Mouse (Mus musculus) layer of hippocampus, adult 9-10 months (tissue): ENCODE results near the gene Gm10964.
A peak's percentile ranks its signal among the peaks of the same experiment; 100 is the strongest.
"Not testable (repeated sequence)": the region's sequence is repeated elsewhere in the genome, so short reads cannot be mapped to it uniquely, and the experiment has no call there.

Source experiments
- DNase-seq: peaks from one replicate; pipeline ENCODE4 v3.0.0; 2022; ENCODE audit warnings: low spot score

Gm10964 gene

DNA sequence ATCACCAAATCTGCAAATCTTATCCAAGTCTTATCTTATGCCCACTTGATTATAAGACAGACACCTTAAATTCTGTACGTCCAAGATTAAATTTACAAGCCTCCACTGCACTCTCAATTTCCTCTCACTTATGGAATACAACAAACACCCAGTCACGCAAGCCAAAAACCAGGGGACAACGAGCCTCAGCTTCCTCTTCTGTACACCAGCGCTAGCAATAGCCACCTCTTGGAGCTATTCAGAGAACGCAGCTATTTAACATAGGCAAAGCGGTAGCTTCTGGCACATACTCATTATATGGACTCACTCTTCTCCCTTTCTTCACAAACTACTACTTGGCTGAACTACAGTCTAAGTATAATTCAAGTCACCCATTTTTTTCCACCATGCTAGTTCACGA, 40.0 kb downstream of the Gm10964 start:
- no peak for DNase-seq

GRCm38 (mm10) chr3:103780271-103780670, 41.1 kb downstream of the Gm10964 start:
- no peak for DNase-seq

- no peak for DNase-seq
Measured at GRCm38 (mm10) chr3:103780777-103781176, 41.6 kb downstream of the Gm10964 start.

DNA sequence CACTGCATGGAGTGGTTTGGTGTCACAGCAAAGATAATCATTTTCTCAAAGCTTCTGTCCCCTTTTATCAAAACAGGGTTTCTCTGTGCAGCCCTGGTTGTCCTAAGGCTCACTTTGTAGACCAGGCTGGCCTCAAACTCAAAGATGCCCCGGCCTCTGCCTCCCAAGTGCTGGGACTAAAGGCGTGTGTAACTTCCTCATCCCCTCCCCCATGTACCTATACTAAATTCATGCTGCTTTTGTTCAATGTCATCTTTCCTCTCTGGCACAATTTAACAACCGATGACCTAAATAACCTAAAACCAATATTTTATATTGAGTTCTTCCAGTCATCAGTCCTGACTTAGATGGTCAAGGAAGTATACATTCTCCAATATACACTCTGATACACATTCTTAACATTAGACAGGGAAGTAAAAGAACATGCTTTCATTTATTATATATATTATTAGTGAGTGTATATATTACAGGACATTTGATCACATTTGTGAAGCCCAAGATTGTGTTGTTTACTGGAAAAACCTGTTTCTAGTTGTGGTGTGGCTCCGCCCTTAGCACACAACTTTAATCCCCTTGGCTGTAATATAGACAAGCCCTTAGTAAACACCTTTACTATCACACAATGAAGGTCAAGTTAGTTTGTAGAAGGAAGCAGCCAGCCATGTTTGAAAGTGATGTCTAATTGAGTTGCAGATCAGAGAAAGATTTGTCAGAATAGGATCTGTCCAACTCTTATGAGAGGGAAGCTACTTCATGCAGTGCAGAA, 43.9 kb downstream of the Gm10964 start:
- DNase-seq: no peak

DNA sequence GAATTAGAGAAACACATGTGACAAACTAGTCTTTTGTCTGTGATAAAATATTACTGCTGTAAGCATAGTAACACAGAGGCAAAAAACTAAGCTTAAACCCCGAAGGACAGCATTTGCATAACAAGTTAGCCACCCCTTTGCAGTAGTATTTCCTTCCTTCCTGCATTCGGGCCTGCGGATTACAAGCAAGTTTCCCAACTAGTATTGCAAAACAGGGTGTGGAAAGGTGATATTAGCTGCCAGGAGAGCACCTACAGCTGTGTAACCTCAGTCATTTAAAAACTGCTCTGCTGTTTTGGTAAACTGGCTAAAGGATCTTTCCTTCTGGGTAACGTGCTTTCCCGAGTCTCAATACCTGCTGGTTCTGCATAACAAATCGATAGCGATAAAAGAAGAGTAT, 48.1 kb downstream of the Gm10964 start:
- no peak for DNase-seq

DNA sequence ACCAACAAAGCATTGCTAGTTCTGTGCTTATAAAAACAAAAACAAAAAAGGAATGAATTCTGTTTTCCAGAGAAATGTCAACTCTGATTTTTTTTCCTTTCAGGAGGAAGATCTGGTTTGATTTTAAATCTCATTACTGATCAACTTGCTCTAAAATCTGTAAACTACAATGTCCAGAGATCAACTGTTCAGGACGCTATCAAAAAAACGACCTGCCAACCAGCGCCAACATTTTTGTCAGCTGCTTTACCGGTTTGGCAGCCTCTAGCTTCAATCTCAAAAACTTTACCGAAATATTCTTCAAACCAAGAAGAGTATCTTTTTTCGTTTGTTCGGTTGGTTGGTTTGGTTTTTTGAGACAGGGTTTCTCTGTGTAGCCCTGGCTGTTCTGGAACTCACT, 49.9 kb downstream of the Gm10964 start:
- DNase-seq: no peak

DNA sequence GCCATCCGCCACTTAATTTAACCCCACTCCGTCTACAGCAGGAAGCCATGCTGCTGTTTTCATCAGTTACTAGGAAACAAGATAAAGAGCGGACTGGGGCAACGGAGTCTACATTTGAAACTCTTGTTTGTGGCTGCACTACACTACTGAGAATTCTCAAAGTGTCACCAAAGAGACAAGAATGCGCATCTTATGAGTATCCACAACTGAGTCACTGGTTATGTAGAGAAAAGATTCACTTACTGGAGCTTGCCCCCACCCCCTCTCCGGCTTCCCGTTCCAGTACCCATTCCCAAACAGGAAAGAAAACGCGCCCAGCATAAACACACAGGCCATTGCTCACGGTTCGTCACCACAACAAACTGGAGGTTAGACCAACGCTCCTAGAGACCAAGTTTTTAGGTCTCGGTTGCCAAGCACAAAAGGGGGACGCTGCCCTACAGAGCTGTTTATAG, 50.8 kb downstream of the Gm10964 start:
- DNase-seq: no peak

DNA sequence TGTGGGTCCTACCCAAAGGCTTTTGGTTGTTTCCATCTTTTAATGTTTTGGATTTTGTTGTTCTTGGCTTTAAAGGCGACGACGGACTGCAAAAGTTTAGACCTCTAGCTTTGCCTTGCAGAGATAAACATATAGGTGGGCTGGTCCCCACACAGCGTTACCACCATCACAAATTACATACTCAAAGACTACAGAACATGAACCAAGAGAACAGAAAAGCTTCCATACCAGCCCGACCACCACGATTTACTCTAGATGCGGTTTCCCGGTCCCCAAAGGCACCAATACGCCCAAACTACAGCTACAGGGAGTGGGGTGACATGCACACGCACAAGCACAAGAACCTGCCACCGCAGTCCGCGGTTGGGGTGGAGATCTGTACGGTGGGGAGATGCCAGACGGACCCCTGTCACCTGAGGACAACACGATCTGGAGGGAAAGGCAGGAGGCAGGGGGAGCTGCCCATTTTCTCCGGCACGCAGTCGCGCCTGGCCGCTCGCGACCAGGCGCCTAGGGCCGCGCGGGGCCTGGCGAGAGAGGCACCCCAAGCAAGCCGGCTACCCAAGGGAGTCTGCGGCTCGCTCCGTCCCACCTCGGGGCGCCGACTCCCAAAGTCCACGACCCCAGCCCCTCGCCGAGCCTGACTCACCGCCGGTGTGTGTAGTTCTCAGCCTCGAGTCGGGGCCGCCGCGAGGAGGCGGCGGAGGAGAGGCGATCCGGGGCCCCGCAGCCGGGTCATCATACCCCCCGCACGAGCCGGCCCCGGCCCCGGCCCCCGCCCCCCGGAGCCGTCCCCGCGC, 51.4 kb downstream of the Gm10964 start:
- no peak for DNase-seq

DNA sequence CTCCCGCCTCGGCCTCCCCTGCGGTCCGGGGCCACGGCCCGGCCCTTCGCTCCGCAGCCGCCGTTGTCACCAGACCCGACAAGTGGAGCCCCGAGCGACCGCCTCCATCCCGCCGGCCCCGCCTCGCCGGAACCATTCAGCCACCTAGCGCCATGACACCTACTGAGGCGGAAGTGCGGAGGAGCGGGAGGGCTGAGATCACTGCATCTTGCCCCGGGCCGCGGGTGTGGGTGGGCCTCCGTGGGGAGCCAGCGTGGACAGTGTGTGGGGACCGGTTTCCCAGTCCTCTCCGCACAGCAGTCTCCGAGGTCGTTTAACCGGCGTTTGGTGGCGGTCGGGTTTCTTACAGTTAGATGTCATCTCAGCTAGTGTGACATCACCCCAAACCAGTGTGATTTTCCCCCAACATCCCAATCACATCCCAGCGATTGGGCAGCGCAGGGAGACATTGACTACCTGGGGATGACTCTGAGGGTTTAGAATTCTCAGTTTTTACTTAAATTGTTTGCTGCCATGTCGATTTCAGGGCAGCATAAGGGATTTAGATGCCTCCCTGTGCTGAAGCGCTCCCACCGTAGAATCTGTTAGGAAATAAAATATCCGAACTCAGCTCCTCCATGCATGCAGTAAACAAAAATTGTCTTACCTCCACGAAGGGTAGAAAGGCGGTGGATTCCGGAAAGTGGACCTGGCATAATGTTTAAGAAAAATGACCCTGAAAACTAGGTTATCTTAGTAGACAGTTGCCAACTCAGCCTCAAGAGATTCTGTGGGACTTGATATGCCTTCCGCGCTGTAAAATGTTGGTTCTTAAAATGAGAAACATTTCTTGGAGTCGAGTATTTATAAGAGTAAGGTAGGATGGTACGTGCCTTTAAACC, 52.3 kb downstream of the Gm10964 start, which contains the start of gene Hipk1:
TSS of gene Hipk1 (minus strand) at position 334 of the 881 bp plus-strand sequence.
- peak; percentile 82 for DNase-seq

DNA sequence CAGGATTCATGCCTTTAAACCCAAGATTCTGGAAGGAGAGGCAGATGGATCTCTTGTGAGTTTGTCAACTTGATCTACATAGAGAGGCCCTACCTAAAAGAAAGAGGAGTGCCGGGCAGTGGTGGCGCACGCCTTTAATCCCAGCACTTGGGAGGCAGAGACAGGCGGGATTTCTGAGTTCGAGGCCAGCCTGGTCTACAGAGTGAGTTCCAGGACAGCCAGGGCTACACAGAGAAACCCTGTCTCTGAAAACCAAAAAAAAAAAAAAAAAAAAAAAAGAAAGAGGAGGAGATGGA, 52.9 kb downstream of the Gm10964 start:
- not testable (repeated sequence) for DNase-seq

DNA sequence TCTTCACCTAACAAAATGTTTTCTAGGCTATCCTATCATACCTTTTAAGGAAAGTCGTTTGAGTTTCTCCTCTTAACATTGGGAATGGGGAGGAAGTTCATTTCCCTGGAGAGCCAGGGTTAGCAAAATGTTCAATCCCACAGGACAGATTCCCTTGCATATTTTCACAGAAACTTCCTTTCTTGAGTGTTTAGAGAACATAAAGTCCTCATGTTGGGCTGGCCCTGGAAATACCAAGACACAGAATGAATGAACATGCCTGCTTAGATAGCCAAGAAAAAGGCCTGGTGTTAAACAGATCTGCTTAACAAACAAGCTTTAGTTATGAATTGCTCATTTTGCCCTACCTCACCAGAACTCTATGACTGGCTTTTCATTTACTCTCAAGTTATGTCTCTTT, 53.4 kb downstream of the Gm10964 start:
- no peak for DNase-seq
